Mouse (Mus musculus): Measurements from ENCODE around the gene Map4k4. TPM values are rescaled to one million over a fixed set of nuclear protein-coding genes. Genes with fewer than 3 reads are reported as not detected.
A peak's percentile ranks its signal among the peaks of the same experiment; 100 is the strongest.

Map4k4 gene
- polyA plus RNA-seq, 1 experiment from 2014 or later, result 21.2 TPM

DNA sequence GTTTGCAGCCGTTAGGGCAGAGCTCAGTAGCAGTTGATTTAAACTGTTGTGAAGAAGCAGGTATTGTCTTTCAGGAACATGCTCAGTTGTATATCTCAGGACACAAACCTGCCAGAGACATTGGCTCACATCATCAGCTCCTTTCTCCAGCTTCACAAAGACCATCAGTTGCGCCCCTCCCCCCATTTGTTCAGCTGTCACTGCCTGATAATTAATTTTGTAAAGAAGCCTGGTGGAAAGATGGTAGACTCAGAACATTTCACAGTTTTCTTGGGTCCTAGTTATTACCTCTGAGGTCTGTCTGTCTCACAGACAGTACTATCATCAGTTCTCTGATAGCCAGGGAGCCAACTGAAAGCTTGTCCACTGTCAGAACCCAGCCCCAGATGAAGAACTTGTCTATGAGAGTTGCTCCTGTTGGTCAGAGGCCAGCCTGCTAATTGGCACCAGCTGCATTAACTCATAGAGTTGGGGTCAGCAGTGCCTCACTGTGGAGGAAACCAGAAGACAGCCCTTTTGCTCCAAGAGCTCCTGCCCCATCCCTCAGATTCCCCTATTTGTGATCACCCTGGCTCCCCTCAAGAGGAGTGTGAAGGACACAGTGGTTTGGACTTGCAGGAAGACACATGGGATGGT is 69.2 kb downstream of the Map4k4 start:
- 78% methylated on average over 2 of the region's 2 CpGs for WGBS
- Histone ChIP-seq H3K9me3 (ENCODE audit: low read length) (no peaks in the 10 kb centered on the region), H3K9ac (replicated peaks; ENCODE audit: low read depth) (no peak overlapping the region), H3K36me3 (ENCODE audit: insufficient read depth, low read length) (no peaks in the 10 kb centered on the region), H3K4me3 (ENCODE audit: low read depth, low read length) (no peak overlapping the region), H3K27me3 (replicated peaks; ENCODE audit: insufficient read depth, low read length) (no peaks in the 10 kb centered on the region), H3K4me2 (replicated peaks; ENCODE audit: low read depth, low read length) (no peak overlapping the region), H3K27ac (ENCODE audit: low read length) (no peak overlapping the region), H3K4me1 (ENCODE audit: insufficient read depth, low read depth, low read length) (0 out of 2 replicates have a peak, but pooled peaks cover 4% of the 10 kb centered on the region)
- TF ChIP-seq CTCF (IDR thresholded peaks at IDR 0.05) (peak; percentile 34), EP300 (IDR thresholded peaks at IDR 0.05) (no peak)
- DNase-seq (ENCODE audit: low spot score), result no peak
- ATAC-seq, result no peak

DNA sequence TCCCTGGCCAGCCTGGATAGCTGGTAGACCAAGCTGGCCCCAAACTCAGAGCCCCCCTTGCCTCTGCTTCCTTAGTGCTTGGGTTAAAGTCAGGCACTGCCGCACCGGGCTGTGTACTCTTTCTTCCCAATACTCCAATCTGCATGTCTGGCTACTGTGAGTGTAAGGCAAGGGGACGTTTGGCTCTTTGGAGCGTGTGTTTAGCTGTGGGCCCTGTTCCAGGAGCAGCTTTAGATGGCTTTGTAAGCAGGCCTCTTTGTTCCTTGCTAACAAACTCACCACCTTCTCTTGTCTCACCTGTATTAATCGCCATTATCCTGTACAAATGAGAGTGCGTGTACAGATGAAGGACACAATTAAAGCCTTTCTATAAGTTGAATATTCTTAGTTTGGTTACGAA is 71.7 kb downstream of the Map4k4 start:
- Histone ChIP-seq H3K27ac (ENCODE audit: low read length) (no peak overlapping the region), H3K9me3 (ENCODE audit: low read length) (no peaks in the 10 kb centered on the region), H3K27me3 (replicated peaks; ENCODE audit: insufficient read depth, low read length) (no peaks in the 10 kb centered on the region), H3K36me3 (ENCODE audit: insufficient read depth, low read length) (peaks cover 12% of the 10 kb centered on the region; the same call in 1 of the 2 replicates), H3K4me1 (ENCODE audit: insufficient read depth, low read depth, low read length) (0 out of 2 replicates have a peak, but pooled peaks cover 4% of the 10 kb centered on the region), H3K9ac (replicated peaks; ENCODE audit: low read depth) (no peak overlapping the region), H3K4me3 (ENCODE audit: low read depth, low read length) (no peak overlapping the region), H3K4me2 (replicated peaks; ENCODE audit: low read depth, low read length) (no peak overlapping the region)
- ATAC-seq (no peak), DNase-seq (ENCODE audit: low spot score) (no peak)
- 53% methylated on average over 7 of the region's 7 CpGs for WGBS
- TF ChIP-seq CTCF (IDR thresholded peaks at IDR 0.05) (no peak), EP300 (IDR thresholded peaks at IDR 0.05) (no peak)

DNA sequence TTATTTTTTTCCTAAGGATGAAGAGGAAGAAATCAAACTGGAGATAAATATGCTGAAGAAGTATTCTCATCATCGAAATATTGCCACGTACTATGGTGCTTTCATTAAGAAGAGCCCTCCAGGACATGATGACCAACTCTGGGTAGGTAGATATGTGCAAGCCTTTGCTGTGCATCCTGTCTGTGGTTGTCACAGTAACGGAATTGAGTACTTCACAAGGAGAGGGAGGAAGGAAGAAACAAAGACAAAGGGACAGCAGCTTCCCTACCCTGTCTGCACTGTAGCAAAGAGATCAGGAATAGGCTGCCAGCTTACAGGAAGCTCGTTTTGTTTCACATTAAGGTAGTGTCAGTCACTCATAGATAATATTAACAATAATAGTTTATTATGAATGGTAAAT is 73.2 kb downstream of the Map4k4 start:
- Histone ChIP-seq H3K9me3 (ENCODE audit: low read length) (no peaks in the 10 kb centered on the region), H3K4me3 (ENCODE audit: low read depth, low read length) (no peak overlapping the region), H3K36me3 (ENCODE audit: insufficient read depth, low read length) (peaks cover 18% of the 10 kb centered on the region; the same call in 1 of the 2 replicates), H3K9ac (replicated peaks; ENCODE audit: low read depth) (no peak overlapping the region), H3K27ac (ENCODE audit: low read length) (no peak overlapping the region), H3K4me2 (replicated peaks; ENCODE audit: low read depth, low read length) (no peak overlapping the region), H3K4me1 (ENCODE audit: insufficient read depth, low read depth, low read length) (0 out of 2 replicates have a peak, but pooled peaks cover 4% of the 10 kb centered on the region), H3K27me3 (replicated peaks; ENCODE audit: insufficient read depth, low read length) (no peaks in the 10 kb centered on the region)
- WGBS, result 63% methylated on average over 4 of the region's 4 CpGs
- ATAC-seq, result peak; percentile 43; the same call in 1 of the 2 replicates
- no peak for DNase-seq (ENCODE audit: low spot score)
- TF ChIP-seq EP300 (IDR thresholded peaks at IDR 0.05) (no peak), CTCF (IDR thresholded peaks at IDR 0.05) (no peak)

DNA sequence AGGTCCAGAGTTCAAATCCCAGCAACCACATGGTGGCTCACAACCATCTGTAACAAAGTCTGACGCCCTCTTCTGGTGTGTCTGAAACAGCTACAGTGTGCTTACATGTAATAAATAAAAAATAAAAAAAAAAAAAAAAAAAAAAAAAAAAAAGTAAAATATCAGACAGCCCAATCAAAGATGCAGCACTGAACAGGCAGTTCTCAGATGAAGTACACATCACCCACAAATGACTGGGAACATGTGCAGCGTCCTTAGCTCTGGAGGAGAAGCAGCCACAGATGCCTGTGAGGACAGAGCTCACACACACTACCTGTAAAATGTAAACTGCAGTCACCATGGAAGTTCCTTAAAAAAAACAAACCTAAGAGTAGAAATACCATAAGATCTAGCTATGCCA is 74.3 kb downstream of the Map4k4 start:
- DNase-seq (ENCODE audit: low spot score) (no peak), ATAC-seq (no peak)
- 0 out of 2 replicates have a peak, but pooled peaks cover 4% of the 10 kb centered on the region for H3K4me1 ChIP-seq (ENCODE audit: insufficient read depth, low read depth, low read length)
- no peak overlapping the region for H3K4me2 ChIP-seq (replicated peaks; ENCODE audit: low read depth, low read length)
- peaks cover 25% of the 10 kb centered on the region; the same call in 1 of the 2 replicates for H3K36me3 ChIP-seq (ENCODE audit: insufficient read depth, low read length)
- no peaks in the 10 kb centered on the region for H3K9me3 ChIP-seq (ENCODE audit: low read length)
- no peak overlapping the region for H3K4me3 ChIP-seq (ENCODE audit: low read depth, low read length)
- 90% methylated on average over 2 of the region's 2 CpGs for WGBS
- TF ChIP-seq EP300 (IDR thresholded peaks at IDR 0.05) (no peak), CTCF (IDR thresholded peaks at IDR 0.05) (no peak)
- no peak overlapping the region for H3K27ac ChIP-seq (ENCODE audit: low read length)
- no peak overlapping the region for H3K9ac ChIP-seq (replicated peaks; ENCODE audit: low read depth)
- no peaks in the 10 kb centered on the region for H3K27me3 ChIP-seq (replicated peaks; ENCODE audit: insufficient read depth, low read length)

DNA sequence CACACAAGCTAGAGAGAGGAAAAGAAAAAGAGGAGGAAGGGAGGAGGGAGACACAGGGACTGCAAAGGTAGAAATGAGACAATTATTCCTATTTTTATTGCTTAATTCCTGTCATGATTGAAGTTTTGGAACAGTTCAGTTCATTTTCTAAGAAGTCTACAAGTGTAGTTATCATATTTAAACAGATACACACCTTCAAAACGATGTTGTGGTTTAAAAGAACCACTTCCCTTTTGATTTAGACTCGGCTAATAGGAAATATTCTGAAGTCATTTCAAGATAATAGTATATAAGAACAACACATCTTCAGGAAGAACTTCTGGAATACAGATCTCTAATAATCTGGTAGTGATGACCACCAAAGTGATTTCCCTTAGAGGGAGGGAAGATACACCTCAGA is 75.4 kb downstream of the Map4k4 start:
- TF ChIP-seq CTCF (IDR thresholded peaks at IDR 0.05), result no peak
- no peak for TF ChIP-seq EP300 (IDR thresholded peaks at IDR 0.05)

DNA sequence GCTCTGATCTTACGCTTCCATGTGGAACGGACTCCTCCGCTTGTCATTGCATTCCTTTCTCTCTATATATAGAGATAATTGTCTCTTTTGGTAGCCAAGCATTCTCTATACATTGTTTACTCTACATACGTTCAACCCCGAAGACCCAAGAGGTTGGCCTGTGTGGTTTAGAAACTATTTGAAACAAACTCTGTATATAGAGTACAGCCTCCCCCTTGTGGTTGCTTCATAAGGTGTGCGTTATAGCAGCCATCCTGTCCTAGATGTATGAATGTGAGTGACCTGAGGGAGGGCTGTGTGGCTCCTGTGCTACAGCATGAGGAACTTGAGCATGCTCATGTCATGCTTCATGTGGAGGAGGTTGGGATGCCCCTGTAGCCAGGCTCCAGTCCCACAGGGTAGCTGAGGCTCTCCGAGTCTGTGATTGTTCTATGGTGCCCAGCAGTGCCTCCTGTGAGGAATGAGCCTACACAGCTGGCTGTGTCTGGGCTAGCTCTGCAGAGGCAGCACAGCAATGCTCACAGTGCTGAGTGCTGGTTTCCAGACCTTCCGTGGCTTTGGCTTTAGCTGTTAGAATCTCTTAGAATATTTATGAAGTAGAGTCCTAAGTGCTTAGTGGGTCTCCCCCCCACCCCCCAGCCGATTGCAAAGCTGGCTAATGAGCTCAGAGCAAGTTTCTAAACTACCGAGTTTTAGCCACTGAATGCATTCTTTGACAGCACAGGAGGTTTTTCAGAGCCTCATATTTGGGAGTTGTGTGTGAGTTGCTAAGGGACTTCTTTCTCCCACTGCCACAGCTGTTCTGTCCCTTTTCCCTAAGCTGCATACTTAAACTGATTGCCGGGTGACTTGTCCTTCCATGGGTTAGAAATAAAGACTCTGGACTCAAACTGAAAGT is 76.4 kb downstream of the Map4k4 start:
- H3K4me2 ChIP-seq (replicated peaks; ENCODE audit: low read depth, low read length), result no peak overlapping the region
- H3K36me3 ChIP-seq (ENCODE audit: insufficient read depth, low read length), result peaks cover 31% of the 10 kb centered on the region; the same call in 1 of the 2 replicates
- 71% methylated on average over 11 of the region's 11 CpGs for WGBS
- H3K9ac ChIP-seq (replicated peaks; ENCODE audit: low read depth), result no peak overlapping the region
- ATAC-seq (peak; percentile 26; the same call in 1 of the 2 replicates), DNase-seq (ENCODE audit: low spot score) (no peak)
- H3K4me3 ChIP-seq (ENCODE audit: low read depth, low read length), result no peak overlapping the region
- TF ChIP-seq CTCF (IDR thresholded peaks at IDR 0.05) (peak; percentile 62), EP300 (IDR thresholded peaks at IDR 0.05) (no peak)
- no peaks in the 10 kb centered on the region for H3K9me3 ChIP-seq (ENCODE audit: low read length)
- H3K27ac ChIP-seq (ENCODE audit: low read length), result no peak overlapping the region
- 0 out of 2 replicates have a peak, but pooled peaks cover 4% of the 10 kb centered on the region for H3K4me1 ChIP-seq (ENCODE audit: insufficient read depth, low read depth, low read length)
- no peaks in the 10 kb centered on the region for H3K27me3 ChIP-seq (replicated peaks; ENCODE audit: insufficient read depth, low read length)

More for the DNA sequence above, 75.4 kb downstream of the Map4k4 start:
- Histone ChIP-seq H3K27me3 (replicated peaks; ENCODE audit: insufficient read depth, low read length) (no peaks in the 10 kb centered on the region), H3K9me3 (ENCODE audit: low read length) (no peaks in the 10 kb centered on the region), H3K36me3 (ENCODE audit: insufficient read depth, low read length) (peaks cover 27% of the 10 kb centered on the region; the same call in 1 of the 2 replicates), H3K27ac (ENCODE audit: low read length) (no peak overlapping the region), H3K4me1 (ENCODE audit: insufficient read depth, low read depth, low read length) (0 out of 2 replicates have a peak, but pooled peaks cover 4% of the 10 kb centered on the region), H3K4me3 (ENCODE audit: low read depth, low read length) (no peak overlapping the region), H3K9ac (replicated peaks; ENCODE audit: low read depth) (no peak overlapping the region), H3K4me2 (replicated peaks; ENCODE audit: low read depth, low read length) (no peak overlapping the region)
- ATAC-seq, result no peak
- WGBS, result 61% methylated on average over 2 of the region's 2 CpGs
- DNase-seq (ENCODE audit: low spot score), result no peak

All from lung, postnatal 0 days (tissue).